Mouse (Mus musculus) adrenal gland, postnatal 10 days (tissue): ENCODE results near the gene Slc31a2. TPM values are rescaled to one million over a fixed set of nuclear protein-coding genes. Genes with fewer than 3 reads are reported as not detected.
A peak's percentile ranks its signal among the peaks of the same experiment; 100 is the strongest.

Experiments
- DNase-seq: peaks from one replicate; pipeline ENCODE4 v3.0.0; 2021; ENCODE audit warnings: mixed read lengths
- total RNA-seq, 2 experiments: library from RNA; stranded (reverse); gene quantifications; 2 replicates each; pipeline ENCODE4 v1.2.3; 2021

Slc31a2 gene
- total RNA-seq, 2 experiments from 2014 or later, result 14.8 to 16.6 TPM

DNA sequence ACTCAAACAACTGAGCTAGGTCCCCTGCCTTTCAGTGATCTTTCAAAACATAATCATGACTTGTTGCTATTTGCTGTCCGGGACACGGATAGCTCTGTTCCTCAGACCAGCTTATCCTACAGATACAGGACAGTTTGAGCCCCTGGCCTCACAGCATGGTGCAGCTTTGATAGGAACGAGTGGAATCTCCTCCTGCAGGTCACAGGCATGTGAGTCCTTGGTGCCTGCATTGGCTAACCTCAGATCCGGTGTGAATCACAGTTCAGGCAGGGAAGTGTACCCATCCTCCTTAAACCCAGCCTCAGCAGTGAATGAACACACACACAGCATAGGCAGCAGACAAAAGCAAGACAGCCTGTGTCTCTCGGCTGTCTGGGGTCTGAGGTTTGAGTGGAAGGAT, 19.0 kb downstream of the Slc31a2 start:
- no peak for DNase-seq

DNA sequence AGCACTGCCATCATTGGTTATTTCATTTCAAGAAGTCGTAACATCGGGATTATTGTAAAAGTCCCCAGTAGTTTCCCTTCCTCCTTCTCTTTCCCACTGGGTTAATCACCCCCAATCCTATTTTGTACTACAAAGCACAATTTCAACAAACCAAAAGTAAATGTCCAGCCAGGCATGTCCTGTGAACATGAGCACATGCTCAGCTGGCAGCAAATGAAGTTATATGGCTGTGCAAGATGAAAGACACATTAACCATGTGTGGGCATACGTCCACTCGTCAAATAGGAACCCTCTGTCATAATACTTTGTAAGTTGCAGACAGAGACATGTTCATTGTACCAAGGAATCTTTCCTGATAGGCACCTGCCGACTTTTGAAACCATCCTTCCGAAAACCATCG, 20.6 kb downstream of the Slc31a2 start:
- no peak for DNase-seq

DNA sequence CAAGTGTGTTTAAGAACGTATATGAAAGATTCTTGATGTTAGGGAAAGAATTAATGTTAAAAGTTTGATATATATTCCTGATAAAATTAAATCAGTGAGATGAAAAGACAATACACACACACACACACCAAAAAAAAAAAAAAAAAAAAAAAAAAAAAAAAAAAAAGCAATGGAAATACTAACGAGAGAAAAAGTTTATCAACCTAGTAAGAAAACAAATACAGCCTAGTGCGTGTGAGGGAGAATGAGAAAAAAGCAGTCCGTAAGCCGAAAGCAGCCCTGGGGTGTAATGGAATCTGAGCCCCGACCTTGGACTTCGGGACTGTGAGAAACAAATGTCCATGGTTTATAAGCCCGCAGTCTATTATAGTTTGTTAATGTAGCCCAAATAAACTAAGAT, 23.2 kb downstream of the Slc31a2 start:
- DNase-seq, result no peak

- DNase-seq, result peak; percentile 88
Measured at GRCm38 (mm10) chr4:62286257-62286991, 24.1 kb downstream of the Slc31a2 start.

DNA sequence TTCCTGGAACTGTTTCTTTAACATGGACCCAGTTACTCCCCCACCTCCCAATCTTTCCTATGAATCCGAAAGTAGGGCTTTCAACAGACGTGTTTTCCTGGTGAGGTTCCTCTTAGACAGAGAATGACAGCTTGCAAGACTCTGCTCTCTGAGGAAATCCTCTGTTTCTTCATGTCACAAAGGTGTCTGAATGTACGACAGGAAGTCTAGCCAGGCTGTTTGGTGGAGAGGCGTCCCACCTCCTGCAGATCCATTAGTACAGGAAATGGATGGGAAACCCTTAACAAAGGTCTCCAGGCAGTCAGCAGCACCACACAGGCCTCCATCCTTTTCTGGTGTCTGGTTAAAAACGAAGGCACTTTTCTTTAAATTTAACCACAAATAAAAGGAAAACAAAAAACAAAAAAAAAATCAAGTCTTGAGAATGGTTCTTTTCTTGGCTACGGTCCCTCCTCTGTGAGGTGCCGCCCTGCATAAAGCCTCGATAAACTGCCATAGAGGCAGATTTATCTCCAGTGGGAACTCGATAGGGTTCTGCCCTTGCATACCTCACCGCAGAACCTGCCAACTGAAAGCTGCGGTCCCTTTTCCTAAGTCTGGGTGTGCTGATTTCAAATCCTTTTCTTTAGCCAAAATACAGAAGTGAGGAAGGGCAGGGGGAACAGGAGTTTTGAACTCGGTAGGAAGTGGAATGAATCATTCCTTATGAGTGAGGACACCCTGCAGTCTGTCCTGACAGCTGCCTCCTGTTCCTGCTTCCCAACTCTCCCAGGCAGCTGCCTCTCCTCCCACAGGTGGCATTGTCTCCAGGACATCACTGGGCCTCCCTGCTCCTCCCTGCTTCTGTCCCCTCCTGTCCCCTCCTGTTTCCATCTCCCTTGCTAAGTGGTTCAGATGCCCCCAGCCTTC, 24.9 kb downstream of the Slc31a2 start:
- no peak for DNase-seq

DNA sequence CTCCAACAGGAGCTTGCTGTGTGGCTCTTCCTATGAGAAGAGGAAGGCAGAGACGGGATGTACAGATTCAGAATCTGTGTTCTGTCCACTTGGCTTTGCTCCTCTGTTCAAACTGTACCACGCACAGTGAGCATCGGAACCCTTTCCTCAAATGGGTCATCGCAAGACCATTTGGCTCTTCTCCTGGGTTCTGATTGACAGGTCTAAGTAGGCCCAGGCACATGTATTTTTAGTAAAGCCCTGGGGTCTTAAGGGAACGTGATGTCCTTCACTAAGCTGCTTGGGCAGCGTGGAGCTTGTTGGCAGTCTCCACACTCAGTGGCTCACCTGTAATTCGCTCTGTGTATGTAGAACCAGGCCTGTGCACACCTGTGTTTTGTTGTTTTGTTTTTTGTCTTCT, 26.9 kb downstream of the Slc31a2 start:
- DNase-seq, result no peak

GRCm38 (mm10) chr4:62290816-62291505, 28.6 kb downstream of the Slc31a2 start:
- no peak for DNase-seq

GRCm38 (mm10) chr4:62292461-62293180, 30.3 kb downstream of the Slc31a2 start:
- no peak for DNase-seq

GRCm38 (mm10) chr4:62293219-62293861, 31.0 kb downstream of the Slc31a2 start:
- DNase-seq, result no peak

DNA sequence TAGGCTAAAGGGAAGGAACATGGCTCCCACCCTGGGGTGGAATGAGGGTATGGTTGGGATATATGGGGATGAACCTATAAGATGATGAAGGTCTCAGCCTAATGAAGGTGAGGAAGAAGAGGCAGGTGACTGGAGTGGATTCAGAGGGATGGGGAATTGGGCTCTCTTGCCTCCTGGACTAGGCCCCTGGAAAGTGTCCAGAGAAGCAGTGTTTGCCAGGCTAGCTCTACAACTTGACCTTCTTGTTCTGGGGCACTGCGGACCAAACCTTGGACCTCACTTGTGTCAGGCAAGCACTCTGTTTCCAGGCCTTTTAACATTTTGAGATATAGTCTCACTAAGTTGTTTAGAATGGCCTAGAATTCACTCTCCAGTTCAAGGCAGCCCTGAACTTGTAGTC, 32.4 kb downstream of the Slc31a2 start:
- DNase-seq, result no peak

DNA sequence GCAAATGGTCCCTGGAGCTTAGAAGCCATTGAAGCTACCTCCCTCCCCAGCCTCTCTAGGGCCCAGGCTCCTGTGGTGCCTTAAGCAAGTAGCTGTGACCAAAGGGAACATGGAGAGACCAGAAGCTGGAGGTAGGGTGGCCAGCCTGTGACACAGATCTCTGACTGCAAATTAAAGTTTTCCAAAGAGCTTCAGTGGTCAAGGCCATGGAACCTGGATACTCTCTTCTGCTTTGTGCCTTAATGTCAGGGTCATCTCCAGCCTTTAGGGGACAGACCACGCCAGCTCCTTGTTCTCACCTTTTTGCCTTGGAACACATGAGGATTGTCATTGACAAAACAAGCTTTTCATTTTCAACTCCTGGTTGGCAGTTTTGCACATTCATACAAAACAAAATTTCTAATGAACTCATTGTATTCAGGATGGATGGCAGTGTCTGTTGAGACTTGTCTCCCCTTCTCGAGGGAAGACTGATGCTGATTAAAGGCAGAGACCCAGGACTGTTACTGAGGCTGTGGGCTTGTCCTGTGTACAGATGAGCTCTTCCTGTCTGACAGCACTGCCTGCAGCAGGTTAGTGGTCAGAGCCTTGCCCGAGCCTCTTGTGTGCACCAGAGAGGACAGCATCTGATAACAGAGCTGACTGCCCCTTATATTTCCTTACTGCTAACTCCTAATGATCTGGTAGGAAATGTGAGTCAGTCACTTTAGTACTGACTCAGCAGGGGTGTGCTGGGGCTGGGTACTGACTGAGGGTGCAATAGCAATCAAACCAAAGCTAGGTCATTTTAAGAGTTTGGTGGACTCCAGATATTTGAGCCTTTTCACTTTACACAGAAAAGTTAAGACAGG, 35.1 kb downstream of the Slc31a2 start:
- DNase-seq, result no peak

DNA sequence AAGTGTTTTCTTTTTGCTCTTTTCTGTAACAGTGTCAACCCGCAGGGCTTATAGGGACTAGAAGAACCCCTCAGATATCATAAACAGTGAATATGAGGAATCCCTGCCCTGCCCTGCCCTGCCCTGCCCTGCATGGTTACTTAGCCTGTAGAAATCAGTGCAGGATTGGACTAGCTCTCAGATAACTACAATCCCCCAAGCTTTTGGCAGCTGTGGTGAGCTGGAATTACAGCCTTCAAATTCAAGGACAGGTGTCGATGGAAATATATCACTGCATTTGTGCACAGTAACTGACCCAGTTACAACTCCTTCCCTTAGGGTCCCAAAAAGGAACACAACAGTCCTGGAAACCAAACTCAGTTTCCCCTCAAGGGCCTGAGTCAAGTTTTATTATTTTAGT, 37.6 kb downstream of the Slc31a2 start:
- peak; percentile 54 for DNase-seq

DNA sequence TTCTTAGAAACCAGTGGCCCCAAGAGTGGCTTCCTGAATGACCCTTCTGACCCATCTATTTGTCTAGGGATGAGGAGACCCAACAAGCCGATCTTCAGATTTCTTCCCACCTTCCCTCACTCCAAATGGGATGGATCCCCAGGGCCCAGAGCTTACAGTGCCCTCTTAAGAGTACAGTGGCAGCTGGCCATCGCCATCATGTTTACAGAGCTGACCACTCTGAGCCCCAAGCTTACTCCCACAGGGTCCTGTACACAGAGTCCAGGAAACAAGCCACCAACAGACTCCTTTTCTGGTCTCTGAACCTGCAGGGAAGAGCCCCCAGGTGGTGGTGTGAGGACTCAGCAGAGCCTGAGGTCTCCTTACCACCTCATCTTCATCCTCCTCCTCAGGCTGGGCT, 40.4 kb downstream of the Slc31a2 start:
- DNase-seq, result no peak

DNA sequence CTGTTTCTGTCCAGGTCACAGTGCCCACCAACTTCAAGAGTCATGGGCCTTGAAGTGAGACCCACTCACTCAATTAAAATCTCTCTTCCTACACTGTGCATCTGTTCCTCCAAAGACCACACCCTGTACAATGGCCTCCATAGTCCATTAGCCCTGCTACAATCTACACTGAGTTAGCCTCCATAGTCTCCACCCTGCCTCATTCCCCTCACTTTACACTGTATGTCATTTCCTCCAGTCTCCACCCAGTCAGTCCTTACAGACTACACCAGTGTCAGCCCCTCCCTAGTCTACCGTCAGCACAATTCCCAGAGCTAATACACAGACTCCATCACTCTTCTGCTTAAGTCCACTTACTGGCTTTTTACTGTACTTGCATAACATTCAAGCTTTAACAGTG, 40.9 kb downstream of the Slc31a2 start:
- DNase-seq, result no peak

GRCm38 (mm10) chr4:62306301-62306700, 43.9 kb downstream of the Slc31a2 start:
- DNase-seq, result no peak

DNA sequence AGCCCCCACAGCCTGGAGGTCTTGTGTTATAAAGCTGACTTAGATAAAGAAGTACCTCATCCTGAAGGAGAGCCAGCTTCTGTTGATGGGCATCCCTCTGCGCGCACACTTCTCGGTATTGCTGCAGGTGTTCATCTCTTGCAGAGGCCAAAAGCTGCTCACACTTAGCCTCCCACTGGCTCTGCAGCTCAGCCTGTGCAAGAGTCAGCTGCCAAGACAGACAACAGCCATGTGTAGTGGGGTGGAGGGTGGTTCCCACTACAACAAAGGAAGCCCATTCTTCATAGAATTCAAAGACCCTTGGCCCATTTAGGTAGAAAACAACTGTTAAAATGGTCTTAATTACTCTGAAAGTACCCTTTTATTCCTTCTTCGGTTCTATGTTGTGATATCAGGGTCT, 44.5 kb downstream of the Slc31a2 start:
- no peak for DNase-seq

- DNase-seq, result no peak
Measured at GRCm38 (mm10) chr4:62308406-62308805, 46.0 kb downstream of the Slc31a2 start.

DNA sequence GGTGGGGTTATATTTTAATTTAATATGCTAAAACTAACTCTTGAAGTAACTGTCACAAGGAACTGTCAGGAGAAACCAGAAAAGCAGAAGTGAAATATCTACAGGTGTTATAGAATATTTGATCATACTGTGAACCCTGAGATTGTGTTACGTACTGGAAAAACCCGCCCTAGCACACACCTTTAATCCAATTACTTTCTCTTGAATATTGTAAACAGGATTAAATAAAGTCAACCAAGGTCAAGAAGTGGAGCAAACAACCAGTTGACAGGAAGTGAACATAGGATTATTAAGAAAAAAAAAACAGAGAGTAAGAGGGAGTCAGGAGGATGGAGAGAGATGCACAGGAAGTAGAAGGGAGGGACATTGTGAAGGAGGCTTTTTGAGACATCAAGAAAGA, 50.5 kb downstream of the Slc31a2 start:
- DNase-seq, result no peak

DNA sequence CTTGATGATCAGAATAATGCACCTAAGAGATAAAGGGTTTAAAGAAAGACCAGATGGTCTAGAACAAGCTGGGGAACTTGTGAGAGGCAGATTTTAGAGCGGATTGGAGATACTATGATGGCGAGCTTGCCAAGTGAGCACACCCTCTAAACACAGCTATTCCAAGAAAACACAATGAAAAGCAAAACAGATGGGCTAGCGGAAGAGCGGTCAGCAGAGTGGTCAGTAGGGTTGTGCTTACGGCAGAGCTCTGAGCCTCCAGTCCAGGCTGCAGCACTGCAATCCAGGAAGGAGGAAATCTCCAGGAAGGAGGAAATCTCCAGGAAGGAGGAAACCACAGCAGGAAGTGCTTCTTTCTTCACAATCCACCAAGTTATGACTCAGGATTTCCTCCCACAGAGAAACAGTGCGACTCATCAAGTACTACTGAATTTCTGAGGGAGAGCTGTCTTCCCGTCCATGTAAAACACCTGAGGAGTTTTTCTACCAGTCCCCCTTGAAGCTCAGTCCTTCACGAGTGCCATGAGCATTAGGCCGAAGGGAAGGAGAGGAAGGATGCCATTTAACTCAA, 51.4 kb downstream of the Slc31a2 start:
- no peak for DNase-seq

- no peak for DNase-seq
Measured at GRCm38 (mm10) chr4:62314516-62314915, 52.2 kb downstream of the Slc31a2 start.
